Comparison of ENCODE assay signal across 10 mouse cellular contexts in the genomic region with DNA sequence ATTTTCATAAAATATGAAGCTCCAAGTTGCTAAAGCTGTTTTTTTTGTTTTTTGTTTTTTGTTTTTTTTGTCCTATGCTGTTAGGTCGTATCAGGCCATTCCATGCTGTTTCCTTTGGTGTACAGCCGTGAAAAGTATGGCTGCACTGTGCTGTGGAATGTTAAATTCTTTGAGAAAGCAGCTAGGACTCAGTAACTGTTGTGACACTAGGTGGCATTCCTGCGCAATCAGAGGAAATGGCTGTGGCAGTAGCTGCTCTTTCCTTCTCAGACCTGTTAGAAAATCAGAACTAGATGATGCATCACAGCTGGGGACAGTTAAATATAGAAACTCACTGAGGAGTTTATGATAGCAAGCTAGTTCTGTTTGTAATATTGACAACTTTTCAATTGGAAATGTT.
DNase-seq lines count a peak whose midpoint lies in the region; TF ChIP-seq lines count a peak whose summit lies in the region.
"Had no signal": no experiment of that assay in that cellular context is flagged by ENCODE, and none has a peak within 500 bp of the region (broad histone marks: within the 10 kb centered on the region; RNA-seq: fewer than 3 reads in every experiment).

No protein-coding gene starts in this region.

- H3K4me1 ChIP-seq in embryonic fibroblast, embryonic 13.5 days (ENCODE audit: control insufficient read depth, insufficient read depth, low read length), result no peaks in the 10 kb centered on the region
- H3K4me1 ChIP-seq: embryonic facial prominence, embryonic 13.5 days; limb, embryonic 13.5 days had no signal

- DNase-seq in cerebellum, adult 9-10 months, result peak; percentile 1
- DNase-seq in cerebellum, adult 11-12 months, result no peak
- DNase-seq in 3T3-L1 (ENCODE audit: low read depth, low spot score), result peak; percentile 17
- peak; percentile 22 to 42 for DNase-seq in left cerebral cortex, postnatal 10 days (ENCODE audit: extremely low spot score in 1 of 2, low spot score in 2 of 2)
- DNase-seq in spleen, adult 18-20 months, result no peak
- DNase-seq in heart, adult 8-10 months (ENCODE audit: low spot score), result no peak
- DNase-seq in gastrocnemius, postnatal 36 days, result no peak

- no peak overlapping the region for H3K27ac ChIP-seq in embryonic fibroblast, embryonic 13.5 days (ENCODE audit: insufficient read depth, low read length)
- H3K27ac ChIP-seq: embryonic facial prominence, embryonic 13.5 days; limb, embryonic 13.5 days had no signal

- peak; percentile 22; the same call in 1 of the 2 replicates for TF ChIP-seq CTCF in embryonic fibroblast, embryonic 13.5 days (IDR thresholded peaks at IDR 0.05; ENCODE audit: borderline replicate concordance, insufficient read depth, low read length)

- intact Hi-C loops in left cerebral cortex, postnatal 10 days (cut with DNase I), result loop anchor here (10.0 kb wide), 1 partner anchor 94 kb away; no protein-coding TSS in a partner anchor
- intact Hi-C loops in gastrocnemius, postnatal 36 days (cut with DNase I), result no loop called here

- no peak for TF ChIP-seq POLR2A in embryonic fibroblast, embryonic 13.5 days (IDR thresholded peaks at IDR 0.05; ENCODE audit: low read depth, low read length)

- H3K4me3 ChIP-seq in embryonic fibroblast, embryonic 13.5 days (ENCODE audit: insufficient read depth, low read length), result no peak overlapping the region
- H3K4me3 ChIP-seq: embryonic facial prominence, embryonic 13.5 days; limb, embryonic 13.5 days had no signal

Comparison
In these comparisons a context has a peak if more than half of its experiments do, and no peak if none do; other contexts are left out.
1. DNase-seq: peak in cerebellum, adult 9-10 months (single experiment), 3T3-L1 (single experiment) and left cerebral cortex, postnatal 10 days (2 of 2); none in cerebellum, adult 11-12 months (single experiment), spleen, adult 18-20 months (0 of 2), heart, adult 8-10 months (single experiment) and gastrocnemius, postnatal 36 days (0 of 2).